Mouse (Mus musculus) c-Kit-positive CD71-positive TER-119-positive erythroid progenitor cells, embryonic 14.5 days (primary cell): ENCODE measurements around the gene Gm5741.

Experiments used
- DNase-seq: peaks from one replicate; pipeline ENCODE4 v3.0.0-alpha.2; 2013; ENCODE audit warnings: low spot score

The Gm5741 gene

DNA sequence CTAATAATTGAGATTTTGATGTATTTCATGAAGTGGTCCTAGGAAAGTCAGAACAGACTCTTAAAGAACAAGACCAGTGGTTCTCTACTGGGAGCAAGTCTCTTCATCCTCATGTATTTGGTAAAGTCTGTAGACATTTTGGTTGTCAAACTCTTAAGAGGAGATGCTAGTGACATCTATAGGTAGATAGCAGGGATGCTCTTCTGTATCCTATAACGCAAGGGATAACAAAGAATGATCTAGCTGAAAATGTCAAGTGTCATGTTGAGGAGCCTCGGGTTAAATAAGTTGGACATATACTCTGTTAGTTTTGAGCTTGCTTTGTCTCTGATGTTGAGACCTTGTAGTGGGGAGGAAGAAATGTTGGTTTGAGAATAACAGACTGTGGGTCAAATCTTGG lies 39.9 kb downstream of the Gm5741 start:
- no peak for DNase-seq

GRCm38 (mm10) chr8:85027516-85027855 lies 40.3 kb downstream of the Gm5741 start:
- peak; percentile 52 for DNase-seq

DNA sequence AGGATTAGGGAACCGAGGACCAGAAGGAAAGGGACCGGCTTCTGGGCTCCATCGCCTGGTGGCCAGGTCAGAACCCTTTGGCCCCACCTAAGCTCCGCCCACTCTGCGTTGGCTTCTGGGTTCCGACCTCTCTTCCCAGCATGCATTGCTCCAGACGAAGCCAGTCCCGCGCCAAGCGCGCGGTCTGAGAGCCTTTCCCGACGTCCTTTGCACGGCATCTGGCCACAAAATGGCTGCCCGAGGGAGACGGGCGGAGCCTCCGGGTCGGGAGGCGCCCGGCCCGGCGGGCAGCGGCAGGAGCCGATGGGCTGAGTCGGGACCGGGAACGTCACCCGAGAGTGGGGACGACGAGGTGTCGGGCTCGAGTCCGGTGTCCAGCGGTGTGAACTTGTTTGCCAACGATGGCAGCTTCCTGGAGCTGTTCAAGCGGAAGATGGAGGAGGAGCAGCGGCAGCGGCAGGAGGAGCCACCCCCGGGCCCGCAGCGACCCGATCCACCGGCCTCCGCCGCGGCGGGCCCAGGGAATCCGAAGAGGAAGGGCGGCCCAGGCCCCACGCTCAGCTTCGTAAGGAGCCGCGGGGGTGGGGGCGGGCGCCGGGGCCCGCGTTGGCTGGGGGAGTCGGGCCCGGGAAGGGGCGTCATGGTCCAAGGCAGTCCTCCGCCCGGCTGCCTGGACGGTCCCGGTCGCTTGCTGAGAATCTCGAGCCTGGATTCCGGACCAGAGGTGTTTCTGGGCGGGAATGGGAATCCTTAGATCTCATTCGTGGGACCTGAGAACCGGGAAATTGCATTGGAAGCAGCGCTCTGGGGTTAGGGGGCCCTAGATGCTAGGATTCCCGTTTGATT lies 40.9 kb downstream of the Gm5741 start, which contains the start of gene Trir:
TSS of gene Trir (plus strand) at position 154 of the 846 bp plus-strand sequence.
- peak; percentile 99 for DNase-seq

- DNase-seq = peak; percentile 92
Measured at GRCm38 (mm10) chr8:85025098-85025932, 42.5 kb downstream of the Gm5741 start, which contains the start of gene Asna1. Gene Asna1, minus strand, starts transcription at chr8:85025281.

GRCm38 (mm10) chr8:85023846-85024245 lies 43.9 kb downstream of the Gm5741 start:
- no peak for DNase-seq

GRCm38 (mm10) chr8:85021514-85022055 lies 46.2 kb downstream of the Gm5741 start:
- no peak for DNase-seq
